ENCODE assay signal across 8 mouse cellular contexts in the genomic region with DNA sequence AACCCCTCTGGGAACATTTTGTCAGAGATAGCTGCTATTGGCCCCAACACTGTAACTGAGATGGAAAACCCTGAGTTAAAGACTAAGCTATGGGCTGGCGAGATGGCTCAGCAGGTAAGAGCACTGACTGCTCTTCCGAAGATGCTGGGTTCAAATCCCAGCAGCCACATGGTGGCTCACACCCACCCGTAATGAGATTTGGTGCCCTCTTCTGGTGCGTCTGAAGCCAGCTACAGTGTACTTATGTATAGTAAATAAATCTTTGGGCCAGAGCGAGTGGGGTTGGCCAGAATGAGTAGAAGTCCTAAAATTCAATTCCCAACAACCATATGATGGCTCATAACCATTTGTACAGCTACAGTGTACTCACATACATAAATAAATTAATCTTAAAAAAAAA. TPM values are rescaled to one million over a fixed set of nuclear protein-coding genes. Genes with fewer than 3 reads are reported as not detected.
A peak's percentile ranks its signal among the peaks of the same experiment; 100 is the strongest.
DNase-seq lines count a peak whose midpoint lies in the region.

No protein-coding gene starts in this region.

- DNase-seq in adrenal gland, postnatal 14 days = peak; percentile 46
- no peak for DNase-seq in adrenal gland, adult 18-20 months (ENCODE audit: low spot score in 2 of 2)
- peak; percentile 30 to 50 for DNase-seq in kidney, postnatal 4 days
- no peak for DNase-seq in kidney, adult 11 months
- DNase-seq in NIH3T3 (ENCODE audit: low read depth) = peak; percentile 69
- DNase-seq in thymus, adult 18-20 months = peak; percentile 33 to 40
- no peak for DNase-seq in urinary bladder, postnatal 4 days (ENCODE audit: low spot score in 2 of 2)
- no peak for DNase-seq in frontal cortex, postnatal 14 days (ENCODE audit: low spot score in 2 of 2)

RNA-seq across cellular contexts. Expression of a gene that starts 5.1 kb away (rescaled TPM):
- 19.7 and 21.6 TPM in 2 replicates for total RNA-seq in adrenal gland, postnatal 14 days (2021)
- 10 to 100 TPM; 23.0 to 24.2 TPM for total RNA-seq in adrenal gland, adult 18-20 months (2021)

RNA-seq across cellular contexts. Expression of a gene that starts 5.2 kb away (rescaled TPM):
- 39.3 and 39.8 TPM in 2 replicates for total RNA-seq in adrenal gland, postnatal 14 days (2021)
- 10 to 100 TPM; 50.1 to 50.3 TPM for total RNA-seq in adrenal gland, adult 18-20 months (2021)

RNA-seq across cellular contexts. Expression of a gene that starts 5.2 kb away (rescaled TPM):
- 3.0 and 3.3 TPM in 2 replicates for total RNA-seq in adrenal gland, postnatal 14 days (2021)
- 1 to 10 TPM; 1.6 to 3.4 TPM for total RNA-seq in adrenal gland, adult 18-20 months (2021)

RNA-seq across cellular contexts. Expression of a gene that starts 24.3 kb away (rescaled TPM):
- 6.8 and 7.8 TPM in 2 replicates for total RNA-seq in adrenal gland, postnatal 14 days (2021)
- total RNA-seq in adrenal gland, adult 18-20 months (2021) = 1 to 10 TPM; 3.0 to 4.1 TPM

Comparison
In these comparisons a context has a peak if more than half of its experiments do, and no peak if none do; other contexts are left out.
1. DNase-seq: peak in adrenal gland, postnatal 14 days (single experiment), kidney, postnatal 4 days (2 of 2), NIH3T3 (single experiment) and thymus, adult 18-20 months (2 of 2); none in adrenal gland, adult 18-20 months (0 of 2), kidney, adult 11 months (single experiment), urinary bladder, postnatal 4 days (0 of 2) and frontal cortex, postnatal 14 days (0 of 2).